In the genomic region with DNA sequence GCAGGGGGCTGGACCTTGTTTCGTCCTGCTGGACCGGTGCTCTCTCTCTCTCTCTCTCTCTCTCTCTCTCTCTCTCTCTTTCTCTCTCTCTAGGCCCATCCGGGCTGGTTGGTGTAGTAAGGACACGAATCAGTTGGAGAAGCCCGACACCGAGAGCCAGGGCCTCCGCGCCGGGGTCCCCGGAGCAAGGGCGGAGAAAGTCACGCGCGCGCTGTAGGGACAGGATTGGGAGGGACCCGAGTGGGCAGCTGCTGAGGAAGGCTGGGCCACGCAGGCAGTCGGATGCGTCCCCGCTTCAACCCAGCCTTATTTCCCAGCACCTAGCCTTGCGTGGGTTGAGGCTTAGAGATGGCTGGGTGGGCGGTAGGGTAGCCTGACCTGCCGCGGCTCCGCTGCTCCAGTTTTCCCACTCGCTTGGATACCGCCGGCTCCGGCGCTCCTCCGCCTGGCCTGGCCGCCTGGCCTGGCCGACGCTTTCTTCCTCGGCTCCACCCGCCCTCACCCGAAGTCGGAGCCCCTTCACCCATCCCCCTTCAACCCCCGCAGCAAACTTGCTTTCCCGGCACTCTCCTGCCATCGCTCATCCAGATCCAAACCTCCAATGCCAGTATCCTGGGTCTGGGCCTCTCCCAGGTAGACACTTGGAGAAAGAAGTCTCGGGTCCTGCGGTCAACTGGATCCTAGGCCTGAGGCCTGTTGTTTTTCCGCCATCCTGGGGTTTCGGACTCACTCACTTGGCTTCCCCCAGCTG, we compare ENCODE assay signal across 9 mouse cellular contexts. TPM values are rescaled to one million over a fixed set of nuclear protein-coding genes. Genes with fewer than 3 reads are reported as not detected.
DNase-seq lines count a peak whose midpoint lies in the region; ATAC-seq and TF ChIP-seq lines count a peak whose summit lies in the region.
"Had no signal": no experiment of that assay in that cellular context is flagged by ENCODE, and none has a peak within 500 bp of the region (broad histone marks: within the 10 kb centered on the region; RNA-seq: fewer than 3 reads in every experiment).

No protein-coding gene starts in this region.

- no peaks in the 10 kb centered on the region for H3K36me3 ChIP-seq in heart, embryonic 12.5 days
- no peaks in the 10 kb centered on the region for H3K36me3 ChIP-seq in ES-Bruce4 (ENCODE audit: control insufficient read depth, insufficient read depth, low read length, poor library complexity, severe bottlenecking)
- no peaks in the 10 kb centered on the region for H3K36me3 ChIP-seq in hindbrain, embryonic 11.5 days (ENCODE audit: control insufficient read depth, insufficient read depth, low read length)
- no peaks in the 10 kb centered on the region for H3K36me3 ChIP-seq in midbrain, embryonic 14.5 days (ENCODE audit: control insufficient read depth, insufficient read depth, low read length)

- H3K27ac ChIP-seq in heart, embryonic 12.5 days (ENCODE audit: poor library complexity, severe bottlenecking), result no peak overlapping the region
- H3K27ac ChIP-seq in ES-Bruce4 (ENCODE audit: insufficient read depth, low read length), result no peak overlapping the region
- no peak overlapping the region for H3K27ac ChIP-seq in hindbrain, embryonic 11.5 days (ENCODE audit: low read depth, low read length)
- no peak overlapping the region for H3K27ac ChIP-seq in midbrain, embryonic 14.5 days (replicated peaks; ENCODE audit: low read depth, low read length)

- peaks cover 96% of the 10 kb centered on the region for H3K27me3 ChIP-seq in heart, embryonic 12.5 days (replicated peaks)
- H3K27me3 ChIP-seq in ES-Bruce4 (ENCODE audit: control insufficient read depth, insufficient read depth, low read length, poor library complexity, severe bottlenecking), result peaks cover 28% of the 10 kb centered on the region
- peaks cover 92% of the 10 kb centered on the region for H3K27me3 ChIP-seq in hindbrain, embryonic 11.5 days (ENCODE audit: control insufficient read depth, insufficient read depth, low read length)
- H3K27me3 ChIP-seq in midbrain, embryonic 14.5 days (ENCODE audit: control insufficient read depth, insufficient read depth, low read length), result peaks cover 90% of the 10 kb centered on the region

- WGBS in heart, embryonic 12.5 days, result 2% methylated on average over 44 of the region's 45 CpGs
- under 1% methylated on average over 45 of the region's 45 CpGs for WGBS in hindbrain, embryonic 11.5 days
- WGBS in midbrain, embryonic 14.5 days, result 2% methylated on average over 45 of the region's 45 CpGs

- no peak for TF ChIP-seq EP300 in ES-Bruce4 (IDR thresholded peaks at IDR 0.05; ENCODE audit: insufficient read depth, low read depth, low read length)

- TF ChIP-seq POLR2A in ES-Bruce4 (IDR thresholded peaks at IDR 0.05; ENCODE audit: insufficient read depth, low read length), result no peak

- peaks cover 30% of the 10 kb centered on the region for H3K4me1 ChIP-seq in heart, embryonic 12.5 days (replicated peaks)
- H3K4me1 ChIP-seq in ES-Bruce4 (ENCODE audit: control insufficient read depth, insufficient read depth, low read length), result no peaks in the 10 kb centered on the region
- H3K4me1 ChIP-seq in hindbrain, embryonic 11.5 days (replicated peaks; ENCODE audit: control insufficient read depth, insufficient read depth, low read length), result peaks cover 10% of the 10 kb centered on the region
- peaks cover 15% of the 10 kb centered on the region for H3K4me1 ChIP-seq in midbrain, embryonic 14.5 days (ENCODE audit: control insufficient read depth, insufficient read depth, low read length)

- ATAC-seq in heart, embryonic 12.5 days (ENCODE audit: insufficient number of reproducible peaks, low FRiP score), result peak; percentile 28; the same call in 1 of the 2 replicates
- no peak for ATAC-seq in hindbrain, embryonic 11.5 days (ENCODE audit: low FRiP score)
- no peak for ATAC-seq in midbrain, embryonic 14.5 days (ENCODE audit: low FRiP score, low TSS enrichment)
- ATAC-seq in megakaryocyte-erythroid progenitor cell, adult 5-6 weeks (replicated peaks; ENCODE audit: low FRiP score, low TSS enrichment, poor library complexity, severe bottlenecking), result no peak
- no peak for ATAC-seq in inflammation-experienced regulatory T-cells, adult 6 months
- no peak for ATAC-seq in cerebellum, adult (ENCODE audit: insufficient number of reproducible peaks, low FRiP score, low TSS enrichment)

- 0 out of 2 replicates have a peak overlapping the region, but pooled peaks have one; percentile 43 for H3K9ac ChIP-seq in heart, embryonic 12.5 days
- peak overlapping the region; percentile 49; the same call in 1 of the 2 replicates for H3K9ac ChIP-seq in ES-Bruce4 (ENCODE audit: low read depth, poor library complexity, severe bottlenecking)
- peak overlapping the region; percentile 34; the same call in 1 of the 2 replicates for H3K9ac ChIP-seq in hindbrain, embryonic 11.5 days (ENCODE audit: low read depth, low read length)
- no peak overlapping the region for H3K9ac ChIP-seq in midbrain, embryonic 14.5 days (replicated peaks; ENCODE audit: low read length)

- H3K4me2 ChIP-seq in heart, embryonic 12.5 days, result peak overlapping the region; percentile 93
- peak overlapping the region; percentile 74 for H3K4me2 ChIP-seq in hindbrain, embryonic 11.5 days (replicated peaks; ENCODE audit: low read depth, low read length)
- peak overlapping the region; percentile 63 for H3K4me2 ChIP-seq in midbrain, embryonic 14.5 days (ENCODE audit: low read length)

- DNase-seq in heart, postnatal 25 days (ENCODE audit: low spot score), result no peak
- DNase-seq in hindbrain, embryonic 11.5 days (ENCODE audit: low spot score), result no peak
- DNase-seq in midbrain, embryonic 14.5 days, result no peak

- intact Hi-C loops in heart, postnatal 25 days (cut with DNase I), result no loop called here

- TF ChIP-seq CTCF in ES-Bruce4 (IDR thresholded peaks at IDR 0.05; ENCODE audit: low read depth, low read length), result no peak

- H3K9me3 ChIP-seq in heart, embryonic 12.5 days (replicated peaks), result no peaks in the 10 kb centered on the region
- no peaks in the 10 kb centered on the region for H3K9me3 ChIP-seq in ES-Bruce4 (replicated peaks; ENCODE audit: control insufficient read depth, insufficient read depth, low read length, poor library complexity, severe bottlenecking)
- H3K9me3 ChIP-seq in hindbrain, embryonic 11.5 days (ENCODE audit: control insufficient read depth, low read length), result no peaks in the 10 kb centered on the region
- no peaks in the 10 kb centered on the region for H3K9me3 ChIP-seq in midbrain, embryonic 14.5 days (ENCODE audit: control insufficient read depth, low read length)

- peak overlapping the region; percentile 54 for H3K4me3 ChIP-seq in heart, embryonic 12.5 days
- H3K4me3 ChIP-seq in ES-Bruce4 (ENCODE audit: low read depth, low read length), result peak overlapping the region; percentile 53
- peak overlapping the region; percentile 39 for H3K4me3 ChIP-seq in hindbrain, embryonic 11.5 days (ENCODE audit: low read depth, low read length)
- peak overlapping the region; percentile 35 for H3K4me3 ChIP-seq in midbrain, embryonic 14.5 days (replicated peaks; ENCODE audit: low read depth, low read length)

RNA-seq across cellular contexts. Expression of a gene that starts 0.8 kb away (rescaled TPM):
- polyA plus RNA-seq in heart, embryonic 12.5 days (2016; fragmentation: Nextera tagmentation; extraction: Ambion mirVana), result 0.14 TPM in 1 of 2 replicates, not detected in the other
- not detected for total RNA-seq in heart, postnatal 25 days (2021)
- polyA plus RNA-seq in ES-Bruce4 (2011; ENCODE audit: insufficient read depth, insufficient read length, low read depth, missing spikeins), result not detected in 2 replicates
- 0.23 and 0.39 TPM in 2 replicates for polyA plus RNA-seq in hindbrain, embryonic 11.5 days (2014; fragmentation: Nextera tagmentation; extraction: Ambion mirVana)
- polyA plus RNA-seq in midbrain, embryonic 14.5 days (2014; fragmentation: Nextera tagmentation; extraction: Ambion mirVana), result 0.22 TPM in 1 of 2 replicates, not detected in the other
- total RNA-seq in megakaryocyte-erythroid progenitor cell, adult 5-6 weeks (2014; fragmentation: Nextera tagmentation), result not detected in 2 replicates
- total RNA-seq in megakaryocyte-erythroid progenitor cell, adult 5-6 weeks (2017), result not detected in 2 replicates
- 1 to 10 TPM in 1 of 3 experiments, not detected in 2; 1.3 TPM for polyA plus RNA-seq in inflammation-experienced regulatory T-cells, adult 6 months (2017; shearing (Covaris generic))
- total RNA-seq: gastrocnemius, adult 18-20 months had no signal

RNA-seq across cellular contexts. Expression of a gene that starts 30.9 kb away (rescaled TPM):
- polyA plus RNA-seq in heart, embryonic 12.5 days (2016; fragmentation: Nextera tagmentation; extraction: Ambion mirVana), result not detected in 2 replicates
- total RNA-seq in heart, postnatal 25 days (2021), result not detected
- not detected in 2 replicates for polyA plus RNA-seq in ES-Bruce4 (2011; ENCODE audit: insufficient read depth, insufficient read length, low read depth, missing spikeins)
- 0.15 TPM in 1 of 2 replicates, not detected in the other for polyA plus RNA-seq in hindbrain, embryonic 11.5 days (2014; fragmentation: Nextera tagmentation; extraction: Ambion mirVana)
- 0.18 TPM in 1 of 2 replicates, not detected in the other for polyA plus RNA-seq in midbrain, embryonic 14.5 days (2014; fragmentation: Nextera tagmentation; extraction: Ambion mirVana)
- total RNA-seq in megakaryocyte-erythroid progenitor cell, adult 5-6 weeks (2014; fragmentation: Nextera tagmentation), result not detected in 2 replicates
- total RNA-seq in megakaryocyte-erythroid progenitor cell, adult 5-6 weeks (2017), result not detected in 2 replicates
- not detected for polyA plus RNA-seq in inflammation-experienced regulatory T-cells, adult 6 months (2017; shearing (Covaris generic))
- total RNA-seq: gastrocnemius, adult 18-20 months had no signal

RNA-seq across cellular contexts. Expression of a gene that starts 34.2 kb away (rescaled TPM):
- polyA plus RNA-seq in heart, embryonic 12.5 days (2016; fragmentation: Nextera tagmentation; extraction: Ambion mirVana), result not detected in 2 replicates
- 1 to 10 TPM; 1.0 to 1.5 TPM for total RNA-seq in heart, postnatal 25 days (2021)
- not detected in 2 replicates for polyA plus RNA-seq in ES-Bruce4 (2011; ENCODE audit: insufficient read depth, insufficient read length, low read depth, missing spikeins)
- polyA plus RNA-seq in hindbrain, embryonic 11.5 days (2014; fragmentation: Nextera tagmentation; extraction: Ambion mirVana), result not detected in 2 replicates
- not detected in 2 replicates for polyA plus RNA-seq in midbrain, embryonic 14.5 days (2014; fragmentation: Nextera tagmentation; extraction: Ambion mirVana)
- total RNA-seq in megakaryocyte-erythroid progenitor cell, adult 5-6 weeks (2014; fragmentation: Nextera tagmentation), result not detected in 2 replicates
- total RNA-seq in megakaryocyte-erythroid progenitor cell, adult 5-6 weeks (2017), result not detected in 2 replicates
- not detected for polyA plus RNA-seq in inflammation-experienced regulatory T-cells, adult 6 months (2017; shearing (Covaris generic))
- total RNA-seq: gastrocnemius, adult 18-20 months had no signal

RNA-seq across cellular contexts. Expression of a gene that starts 50.5 kb away (rescaled TPM):
- not detected in 2 replicates for polyA plus RNA-seq in heart, embryonic 12.5 days (2016; fragmentation: Nextera tagmentation; extraction: Ambion mirVana)
- total RNA-seq in heart, postnatal 25 days (2021), result not detected
- polyA plus RNA-seq in ES-Bruce4 (2011; ENCODE audit: insufficient read depth, insufficient read length, low read depth, missing spikeins), result not detected in 2 replicates
- 0.12 TPM in 1 of 2 replicates, not detected in the other for polyA plus RNA-seq in hindbrain, embryonic 11.5 days (2014; fragmentation: Nextera tagmentation; extraction: Ambion mirVana)
- 0.19 and 0.37 TPM in 2 replicates for polyA plus RNA-seq in midbrain, embryonic 14.5 days (2014; fragmentation: Nextera tagmentation; extraction: Ambion mirVana)
- not detected in 2 replicates for total RNA-seq in megakaryocyte-erythroid progenitor cell, adult 5-6 weeks (2014; fragmentation: Nextera tagmentation)
- not detected in 2 replicates for total RNA-seq in megakaryocyte-erythroid progenitor cell, adult 5-6 weeks (2017)
- under 1 TPM in 1 of 3 experiments, not detected in 2; 0.29 TPM for polyA plus RNA-seq in inflammation-experienced regulatory T-cells, adult 6 months (2017; shearing (Covaris generic))
- total RNA-seq: gastrocnemius, adult 18-20 months had no signal

RNA-seq across cellular contexts. Expression of a gene that starts 55.9 kb away (rescaled TPM):
- 0.33 and 0.40 TPM in 2 replicates for polyA plus RNA-seq in heart, embryonic 12.5 days (2016; fragmentation: Nextera tagmentation; extraction: Ambion mirVana)
- not detected for total RNA-seq in heart, postnatal 25 days (2021)
- polyA plus RNA-seq in ES-Bruce4 (2011; ENCODE audit: insufficient read depth, insufficient read length, low read depth, missing spikeins), result not detected in 2 replicates
- not detected in 2 replicates for polyA plus RNA-seq in hindbrain, embryonic 11.5 days (2014; fragmentation: Nextera tagmentation; extraction: Ambion mirVana)
- 0.25 TPM in 1 of 2 replicates, not detected in the other for polyA plus RNA-seq in midbrain, embryonic 14.5 days (2014; fragmentation: Nextera tagmentation; extraction: Ambion mirVana)
- not detected in 2 replicates for total RNA-seq in megakaryocyte-erythroid progenitor cell, adult 5-6 weeks (2014; fragmentation: Nextera tagmentation)
- total RNA-seq in megakaryocyte-erythroid progenitor cell, adult 5-6 weeks (2017), result not detected in 2 replicates
- not detected for polyA plus RNA-seq in inflammation-experienced regulatory T-cells, adult 6 months (2017; shearing (Covaris generic))
- total RNA-seq: gastrocnemius, adult 18-20 months had no signal
